Mouse (Mus musculus): ENCODE data around the gene Ptpn11.
"Not testable (repeated sequence)": the region's sequence is repeated elsewhere in the genome, so short reads cannot be mapped to it uniquely, and the experiment has no call there.

Ptpn11 gene

GRCm38 (mm10) chr5:121212108-121212507, 20.9 kb upstream of the Ptpn11 start:
- DNase-seq = no peak

DNA sequence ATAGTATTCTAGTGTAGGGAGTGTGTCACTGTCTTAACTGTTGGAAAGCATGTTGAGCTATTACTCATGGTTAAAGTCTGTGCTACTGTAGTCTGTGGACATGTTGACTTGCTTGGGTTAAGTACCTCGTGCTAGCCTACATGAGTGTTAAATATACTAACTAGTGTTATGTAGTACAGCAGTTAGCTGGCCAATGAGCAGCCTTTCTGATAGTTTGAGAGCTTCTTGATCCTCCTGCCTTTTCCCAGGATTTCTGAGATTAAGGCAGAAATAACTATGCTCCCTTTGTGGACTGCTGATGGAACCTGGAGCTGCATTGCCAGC, 19.4 kb upstream of the Ptpn11 start:
- no peak for DNase-seq

- DNase-seq = no peak
Measured at GRCm38 (mm10) chr5:121209755-121210600, 18.8 kb upstream of the Ptpn11 start.

- no peak for DNase-seq
Measured at GRCm38 (mm10) chr5:121206984-121207383, 15.8 kb upstream of the Ptpn11 start.

DNA sequence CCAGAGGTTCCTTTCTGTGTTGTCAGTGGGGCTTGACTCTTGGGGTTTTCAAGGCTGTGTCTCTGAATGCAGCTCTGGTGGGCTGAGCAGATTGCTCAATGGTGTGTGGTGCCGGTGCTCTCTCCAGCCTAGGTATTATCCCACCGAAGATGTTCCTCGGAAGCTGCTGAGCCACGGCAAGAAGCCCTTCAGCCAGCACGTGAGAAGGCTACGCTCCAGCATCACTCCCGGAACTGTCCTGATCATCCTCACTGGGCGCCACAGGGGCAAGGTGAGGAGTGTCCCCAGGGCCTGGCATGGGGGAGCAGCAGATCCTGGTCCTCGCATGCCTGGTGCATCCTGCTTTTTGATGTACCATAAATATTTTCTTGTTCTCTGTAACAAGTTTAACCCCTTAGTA, 15.3 kb upstream of the Ptpn11 start:
- DNase-seq = no peak

- DNase-seq = not testable (repeated sequence)
Measured at GRCm38 (mm10) chr5:121205537-121206130, 14.4 kb upstream of the Ptpn11 start.

GRCm38 (mm10) chr5:121204132-121205089, 13.2 kb upstream of the Ptpn11 start, which contains the start of gene Rpl6:
Gene Rpl6, plus strand, starts transcription at chr5:121204481.
- peak; percentile 60 to 68 for DNase-seq

- no peak for DNase-seq
Measured at GRCm38 (mm10) chr5:121202467-121202866, 11.3 kb upstream of the Ptpn11 start.

DNA sequence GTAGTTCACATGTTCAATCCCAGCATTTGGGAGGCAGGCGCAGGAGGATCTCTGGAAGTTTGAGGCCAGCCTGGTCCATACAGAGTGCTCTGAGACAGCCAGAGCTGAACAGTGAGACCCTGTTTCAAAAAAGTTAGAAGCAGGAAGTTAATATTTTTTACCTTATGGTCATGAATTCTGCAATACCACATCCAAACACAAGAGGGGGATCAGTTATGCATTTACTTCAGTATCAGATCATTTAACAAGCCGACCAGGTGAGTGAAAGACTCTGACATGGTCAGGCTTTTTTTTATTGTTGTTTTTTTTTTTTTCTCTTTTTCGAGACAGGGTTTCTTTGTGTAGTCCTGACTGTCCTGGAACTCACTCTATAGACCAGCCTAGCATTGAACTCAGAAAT, 10.5 kb upstream of the Ptpn11 start:
- DNase-seq = no peak

- DNase-seq = no peak
Measured at GRCm38 (mm10) chr5:121198376-121198775, 7.2 kb upstream of the Ptpn11 start.

- DNase-seq = no peak
Measured at GRCm38 (mm10) chr5:121197337-121197736, 6.1 kb upstream of the Ptpn11 start.

- no peak for DNase-seq
Measured at GRCm38 (mm10) chr5:121196764-121197163, 5.6 kb upstream of the Ptpn11 start.

DNA sequence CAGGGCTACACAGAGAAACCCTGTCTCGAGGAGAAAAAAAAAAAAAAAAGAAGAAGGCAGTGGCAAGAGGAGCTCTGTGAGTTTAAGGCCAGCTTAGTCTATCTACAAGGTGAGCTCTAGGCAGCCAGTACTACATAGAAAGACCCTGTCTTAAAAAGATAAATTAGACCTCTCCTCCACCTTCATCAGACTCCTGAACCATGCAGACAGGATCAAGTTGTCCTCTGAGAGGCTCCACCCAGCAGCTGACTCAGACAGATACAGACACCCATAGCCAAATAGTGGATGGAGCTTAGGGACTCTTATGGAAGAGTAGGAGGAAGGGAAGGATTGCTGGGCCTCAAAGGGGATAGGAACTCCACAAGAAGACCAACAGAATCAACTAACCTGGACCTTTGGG, 3.0 kb upstream of the Ptpn11 start:
- no peak for DNase-seq

DNA sequence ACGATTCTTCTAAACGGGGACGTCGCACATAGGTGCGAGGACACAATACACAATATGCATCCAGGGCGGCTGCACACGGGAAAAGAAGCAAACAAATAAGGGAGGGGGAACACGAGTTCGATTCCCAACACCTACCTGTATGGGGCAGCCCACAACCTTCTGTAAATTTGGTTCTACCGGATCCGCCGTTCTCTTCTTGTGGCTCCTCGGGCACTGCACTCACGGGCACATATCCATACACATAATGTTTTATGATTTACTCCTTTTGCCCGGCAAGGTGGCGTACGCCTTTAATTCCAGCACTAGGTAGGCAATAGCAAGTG, 348 bp upstream of the Ptpn11 start:
- no peak for DNase-seq

DNA sequence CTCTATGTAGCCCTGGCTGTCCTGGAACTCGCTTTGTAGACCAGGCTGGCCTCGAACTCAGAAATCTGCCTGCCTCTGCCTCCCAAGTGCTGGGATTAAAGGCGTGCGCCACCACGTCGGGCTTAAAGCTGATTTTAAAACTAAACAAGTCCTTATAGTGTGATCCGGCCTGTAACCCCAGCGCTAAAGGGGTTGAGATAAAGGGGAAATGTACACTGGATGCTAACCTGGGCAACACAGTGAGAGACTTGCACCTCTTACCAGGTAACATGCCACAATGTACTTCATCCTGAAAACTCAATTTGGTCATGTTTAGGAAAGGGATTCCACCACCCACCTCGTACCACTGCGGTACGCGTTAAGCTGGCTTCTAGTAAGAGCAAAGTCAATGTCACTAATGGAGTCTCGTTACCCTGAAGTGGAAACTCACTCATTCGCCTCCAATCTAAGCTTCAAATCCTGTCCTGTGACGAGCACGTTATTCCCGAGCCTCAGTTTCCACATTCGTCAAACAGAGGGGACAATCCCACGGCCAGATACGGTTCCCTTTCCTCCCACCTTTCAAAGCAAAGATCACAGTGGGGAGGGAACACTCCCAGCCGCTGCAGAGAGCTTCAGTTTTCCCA, 874 bp downstream of the Ptpn11 start:
- no peak for DNase-seq

DNA sequence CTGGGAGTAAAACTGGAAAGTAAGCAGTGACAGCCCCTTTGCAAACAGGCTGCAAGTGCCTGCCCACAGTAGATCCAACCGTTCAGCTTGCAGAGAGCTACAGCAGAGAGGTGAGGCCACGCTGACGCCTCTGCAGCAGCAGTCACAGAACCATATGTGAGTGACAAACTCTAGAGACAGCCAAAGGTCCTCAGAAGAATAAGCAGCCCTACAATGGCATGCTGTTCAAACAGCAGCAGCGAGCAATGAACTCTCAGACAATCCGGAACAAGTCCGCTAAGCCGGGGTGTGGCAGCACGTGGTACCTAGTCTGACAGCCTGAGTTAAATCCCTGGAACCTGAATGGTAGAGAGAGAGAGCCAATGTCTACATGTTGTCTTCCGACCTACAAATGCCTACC, 2.0 kb downstream of the Ptpn11 start:
- no peak for DNase-seq

DNA sequence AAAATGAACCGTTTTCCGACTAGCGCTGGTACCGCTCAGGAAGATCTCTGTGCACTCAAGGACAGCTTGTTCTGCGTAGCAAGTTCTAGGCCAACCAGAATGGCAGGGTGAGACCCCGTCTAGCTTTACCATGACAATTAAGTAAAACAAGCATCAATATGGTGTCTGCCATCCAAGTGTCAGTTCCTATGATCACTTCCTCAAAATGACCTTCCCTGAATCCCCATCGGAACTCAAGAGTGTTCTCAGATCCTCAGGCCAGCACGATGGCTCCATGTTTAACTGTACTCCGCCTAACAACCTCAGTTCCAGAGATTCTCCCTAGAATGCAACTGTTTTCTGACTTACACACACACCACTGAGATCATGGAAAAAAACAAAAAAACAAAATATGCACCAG, 2.9 kb downstream of the Ptpn11 start:
- DNase-seq = no peak

DNA sequence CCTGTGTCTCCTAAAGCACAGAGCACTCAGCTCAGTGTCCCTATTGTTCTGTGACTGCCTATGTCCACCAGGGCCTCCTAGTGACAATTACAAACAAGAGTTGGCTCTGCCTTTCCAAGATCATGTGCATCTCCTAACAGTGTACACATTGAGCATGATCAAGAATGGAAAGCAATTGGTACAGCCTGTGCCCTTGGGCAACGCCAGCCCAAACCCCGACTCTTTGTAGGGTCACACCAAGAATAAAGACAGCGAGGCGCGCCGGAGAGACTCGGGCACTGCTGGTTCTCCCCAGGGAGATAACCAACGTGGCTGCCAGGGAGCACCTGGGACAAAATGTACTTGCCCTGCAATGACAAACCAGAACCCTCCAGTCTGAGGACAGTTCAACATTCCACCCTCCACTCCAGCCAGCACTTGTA, 3.6 kb downstream of the Ptpn11 start:
- DNase-seq = no peak

DNA sequence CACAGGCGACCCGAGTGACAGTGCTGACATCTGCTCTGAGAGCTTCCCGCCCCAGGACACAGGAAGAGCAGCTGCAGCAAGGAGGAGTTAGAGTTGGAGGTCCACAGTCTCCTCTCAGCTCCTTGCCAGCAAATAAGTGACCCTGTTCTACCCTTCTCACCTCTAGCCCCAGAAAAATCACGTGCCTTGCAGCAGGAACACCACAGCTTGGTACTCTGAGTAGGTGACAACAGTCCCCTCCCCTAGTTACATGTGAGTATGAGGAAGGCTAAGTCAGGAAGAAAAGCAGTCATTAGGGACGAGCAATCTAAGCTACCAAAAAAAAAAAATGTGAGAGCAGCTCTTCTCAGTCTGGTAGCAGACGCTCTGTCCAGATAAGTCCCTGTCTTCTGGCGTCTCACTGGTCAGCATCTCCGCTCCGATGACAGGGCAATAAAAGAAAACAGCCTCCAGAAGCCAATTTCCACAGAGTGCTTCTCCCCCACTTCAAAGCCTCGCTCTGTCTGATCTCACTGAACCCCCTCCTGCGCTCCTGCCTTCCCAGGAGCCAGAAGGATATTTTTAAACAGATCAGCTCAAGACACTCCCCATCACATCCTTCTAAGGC, 6.1 kb downstream of the Ptpn11 start:
- no peak for DNase-seq

GRCm38 (mm10) chr5:121184375-121184774, 6.8 kb downstream of the Ptpn11 start:
- no peak for DNase-seq

GRCm38 (mm10) chr5:121183269-121183668, 7.9 kb downstream of the Ptpn11 start:
- no peak for DNase-seq

DNA sequence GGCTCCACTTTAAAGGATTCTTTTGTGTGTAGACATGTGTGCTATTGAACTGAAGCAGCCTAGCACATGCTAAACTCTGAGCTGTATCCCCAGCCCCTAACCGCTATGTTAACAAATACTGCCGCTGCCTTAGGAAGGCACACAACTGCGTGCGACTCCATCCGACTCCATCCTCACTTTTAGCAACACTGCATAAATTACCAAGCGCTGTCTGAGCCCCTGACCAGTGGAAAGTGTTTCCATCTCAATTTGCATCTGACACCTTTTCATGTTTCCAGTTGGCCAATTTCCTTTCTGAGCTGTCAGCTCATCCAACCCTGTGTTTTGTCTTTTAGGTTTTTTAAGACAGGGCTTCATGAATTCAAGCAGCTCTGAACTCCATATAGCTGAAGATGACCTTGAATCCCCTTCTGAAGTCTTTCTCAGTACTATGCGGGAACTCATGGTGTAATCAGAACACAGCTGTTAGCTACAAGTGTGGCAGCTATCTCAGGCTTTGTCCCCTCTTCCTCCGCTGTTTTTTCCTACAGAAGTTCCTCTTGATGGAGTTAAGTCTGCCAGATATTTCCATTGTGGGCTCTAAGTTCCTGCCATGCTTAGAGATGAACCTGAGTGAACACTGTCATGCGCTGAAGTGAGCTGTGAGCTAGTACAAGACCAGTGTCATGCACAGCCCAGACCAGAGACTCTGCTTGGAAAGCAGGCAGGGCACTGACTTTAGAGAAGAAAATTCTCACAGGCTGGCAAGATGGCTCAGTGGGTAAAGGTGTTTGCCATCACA, 11.9 kb downstream of the Ptpn11 start:
- no peak for DNase-seq

Measured in spleen, adult 18-20 months (tissue).